In the genomic region with DNA sequence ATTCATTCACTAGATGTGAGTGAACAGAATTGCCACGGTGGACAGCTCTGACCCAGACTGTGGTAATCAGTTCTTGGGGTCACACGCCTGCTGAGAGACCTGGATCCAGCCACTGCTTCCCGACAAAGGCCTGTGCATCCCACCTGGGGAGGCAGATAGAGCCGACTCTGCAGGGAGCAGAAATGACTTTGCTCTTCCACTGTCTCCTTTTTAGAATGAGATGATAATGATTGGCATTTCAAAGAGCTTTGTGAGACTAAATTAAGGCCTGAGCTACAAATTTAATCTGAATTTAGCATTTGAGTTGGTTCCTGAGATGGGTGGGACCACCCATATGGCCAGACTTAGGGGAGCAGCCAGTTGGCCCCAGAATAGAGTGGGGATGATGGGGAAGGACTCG, we compare ENCODE assay signal across 21 mouse cellular contexts.
"Had no signal": no experiment of that assay in that cellular context is flagged by ENCODE, and none has a peak within 500 bp of the region (broad histone marks: within the 10 kb centered on the region; RNA-seq: fewer than 3 reads in every experiment).

No protein-coding gene starts in this region.

- H3K27me3 ChIP-seq: limb, embryonic 12.5 days; limb, embryonic 15.5 days; liver, embryonic 12.5 days; liver, embryonic 15.5 days; lung, embryonic 15.5 days; megakaryocyte, embryonic 14.5 days; neural tube, embryonic 12.5 days; neural tube, embryonic 15.5 days had no signal

- ATAC-seq: liver, embryonic 12.5 days had no signal

- H3K27ac ChIP-seq: limb, embryonic 12.5 days; limb, embryonic 15.5 days; liver, embryonic 12.5 days; liver, embryonic 15.5 days; lung, embryonic 15.5 days; neural tube, embryonic 12.5 days; neural tube, embryonic 15.5 days had no signal

- H3K4me2 ChIP-seq: limb, embryonic 12.5 days; limb, embryonic 15.5 days; liver, embryonic 12.5 days; liver, embryonic 15.5 days; lung, embryonic 15.5 days; midbrain, embryonic 11.5 days; neural tube, embryonic 12.5 days; neural tube, embryonic 15.5 days had no signal

- DNase-seq: kidney, adult 11 months; kidney, adult 9 months; kidney, postnatal 14 days; kidney, postnatal 4 days; layer of hippocampus, postnatal 36 days; left cerebral cortex, postnatal 4 days; lung, adult 18-20 months; lung, postnatal 10 days; lung, postnatal 36 days; midbrain, embryonic 14.5 days; thymus, adult 18-20 months; thymus, postnatal 36 days had no signal

- H3K4me3 ChIP-seq: limb, embryonic 12.5 days; limb, embryonic 15.5 days; liver, embryonic 12.5 days; liver, embryonic 15.5 days; lung, embryonic 15.5 days; megakaryocyte, embryonic 14.5 days; neural tube, embryonic 12.5 days; neural tube, embryonic 15.5 days had no signal

- H3K9me3 ChIP-seq: limb, embryonic 12.5 days; limb, embryonic 15.5 days; liver, embryonic 12.5 days; liver, embryonic 15.5 days; lung, embryonic 15.5 days; megakaryocyte, embryonic 14.5 days; neural tube, embryonic 12.5 days; neural tube, embryonic 15.5 days had no signal

- H3K9ac ChIP-seq: limb, embryonic 12.5 days; limb, embryonic 15.5 days; liver, embryonic 12.5 days; liver, embryonic 15.5 days; lung, embryonic 15.5 days; neural tube, embryonic 12.5 days; neural tube, embryonic 15.5 days had no signal

- H3K36me3 ChIP-seq: lung, embryonic 15.5 days; neural tube, embryonic 15.5 days had no signal

- H3K4me1 ChIP-seq: limb, embryonic 12.5 days; limb, embryonic 15.5 days; liver, embryonic 12.5 days; liver, embryonic 15.5 days; lung, embryonic 15.5 days; megakaryocyte, embryonic 14.5 days; neural tube, embryonic 12.5 days had no signal
